Mouse (Mus musculus): ENCODE measurements around the gene Zfp146.
"Not testable (repeated sequence)": the region's sequence is repeated elsewhere in the genome, so short reads cannot be mapped to it uniquely, and the experiment has no call there.

Zfp146 gene

DNA sequence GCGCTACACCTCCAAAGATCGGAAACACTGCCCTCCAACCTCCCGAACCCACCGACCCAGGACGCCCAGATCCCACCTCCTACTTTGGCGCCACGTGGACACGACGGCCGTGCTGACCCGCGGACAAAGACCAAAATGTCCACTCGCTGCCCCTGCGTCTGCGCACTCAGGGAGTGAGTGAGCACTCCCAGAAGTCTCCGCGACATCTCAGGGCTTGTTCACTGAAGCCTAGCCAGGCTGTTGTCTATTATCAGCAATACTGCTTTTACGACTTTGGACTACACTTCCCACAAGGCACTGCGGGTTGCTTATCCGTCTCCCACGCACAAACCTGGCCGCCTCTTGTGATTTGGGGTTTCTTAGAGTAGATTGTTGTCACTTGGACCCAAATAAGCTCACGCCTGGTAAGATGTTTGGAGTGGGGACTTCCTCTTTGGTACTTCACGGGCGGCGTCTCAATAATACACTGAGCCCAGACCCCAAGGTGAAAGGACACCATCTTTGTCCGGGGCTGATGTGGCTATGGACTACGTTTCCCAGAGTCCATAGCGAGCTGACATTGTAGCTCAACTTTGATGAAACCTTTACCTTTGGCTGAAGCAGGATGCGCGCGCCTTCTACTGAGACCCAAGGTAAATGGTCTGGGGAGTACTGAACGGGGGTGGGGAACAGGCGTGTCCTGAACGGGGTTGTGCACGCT, at the start of gene Zfp146:
Gene Zfp146, minus strand, starts transcription at position 168 of the 700 bp plus-strand sequence.
- DNase-seq, result peak; percentile 97

DNA sequence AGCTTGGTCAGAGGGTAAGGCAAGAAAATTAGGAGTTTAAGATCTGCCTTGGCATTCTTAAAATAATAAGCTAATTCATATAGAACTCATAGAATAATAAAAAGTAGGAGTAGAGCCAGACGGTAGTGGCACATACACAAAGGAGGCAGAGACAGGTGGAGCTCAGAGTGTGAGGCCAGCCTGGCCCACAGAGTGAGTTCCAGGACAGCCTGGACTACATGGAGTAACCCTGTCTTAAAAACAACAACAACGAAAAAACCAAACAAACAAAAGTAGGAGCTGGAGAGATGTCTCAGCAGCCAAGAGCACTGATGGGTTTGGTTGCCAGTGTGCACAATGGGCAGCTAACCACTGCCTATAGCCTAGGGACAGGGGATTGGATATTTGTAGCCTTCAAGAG, 47.7 kb upstream of the Zfp146 start:
- DNase-seq, result no peak

DNA sequence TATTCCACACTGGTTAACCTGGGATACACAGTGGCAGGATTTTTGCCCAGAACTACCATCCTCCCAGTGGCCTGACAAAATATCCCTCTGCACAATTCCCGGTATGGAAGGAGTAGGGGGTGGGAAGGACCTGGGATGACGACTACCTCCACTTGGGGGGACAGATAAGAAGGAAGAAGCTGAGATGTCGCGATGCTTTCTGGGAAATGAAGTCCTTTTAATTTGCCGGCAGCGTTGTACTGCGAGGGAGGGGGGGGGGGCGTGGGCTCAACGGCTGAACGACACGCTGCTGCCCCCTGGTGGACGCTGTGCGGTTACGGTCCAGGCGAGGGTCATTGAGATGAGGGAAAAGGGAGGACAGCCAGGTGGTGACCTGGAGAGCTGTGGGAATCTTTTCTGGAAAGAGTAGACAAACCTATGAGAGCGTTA, 47.2 kb upstream of the Zfp146 start:
- DNase-seq, result peak; percentile 92

DNA sequence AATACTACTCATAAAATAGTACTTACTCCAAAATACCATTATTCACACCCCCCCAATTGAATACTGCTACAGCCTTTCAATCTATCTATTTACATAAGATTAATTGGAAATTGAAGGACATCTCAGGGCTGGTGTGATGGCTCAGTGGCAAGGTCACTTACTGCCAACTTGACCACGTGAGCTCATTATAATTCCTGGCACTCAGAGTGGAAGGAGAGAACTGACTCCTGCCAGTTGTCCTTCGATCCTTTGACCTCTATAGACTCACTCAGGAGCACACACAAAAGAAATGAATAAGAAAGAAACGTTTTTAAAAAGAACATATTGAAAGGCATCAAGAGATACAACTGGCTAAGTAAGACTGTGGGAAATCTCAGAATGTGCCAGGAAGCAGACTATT, 46.3 kb upstream of the Zfp146 start:
- DNase-seq, result no peak

DNA sequence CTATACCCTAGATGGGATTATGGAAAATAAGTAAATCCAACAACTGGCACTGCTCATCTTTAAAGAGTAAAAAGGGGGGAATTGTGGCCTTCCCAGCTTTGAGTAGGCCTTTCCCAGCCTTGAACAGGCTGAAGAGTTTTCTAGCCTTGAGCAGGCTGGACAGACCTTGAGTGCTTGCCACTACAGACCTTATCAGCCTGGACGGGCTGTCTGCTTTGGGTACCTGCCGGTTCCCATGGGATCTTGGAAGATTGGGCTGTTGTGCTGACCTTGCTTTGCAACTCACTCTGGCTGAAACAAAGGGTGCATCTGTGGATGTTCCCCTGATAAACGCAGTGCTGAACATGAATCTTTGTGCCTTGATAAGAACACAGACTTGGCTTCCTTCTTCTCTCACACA, 44.3 kb upstream of the Zfp146 start:
- DNase-seq, result no peak

DNA sequence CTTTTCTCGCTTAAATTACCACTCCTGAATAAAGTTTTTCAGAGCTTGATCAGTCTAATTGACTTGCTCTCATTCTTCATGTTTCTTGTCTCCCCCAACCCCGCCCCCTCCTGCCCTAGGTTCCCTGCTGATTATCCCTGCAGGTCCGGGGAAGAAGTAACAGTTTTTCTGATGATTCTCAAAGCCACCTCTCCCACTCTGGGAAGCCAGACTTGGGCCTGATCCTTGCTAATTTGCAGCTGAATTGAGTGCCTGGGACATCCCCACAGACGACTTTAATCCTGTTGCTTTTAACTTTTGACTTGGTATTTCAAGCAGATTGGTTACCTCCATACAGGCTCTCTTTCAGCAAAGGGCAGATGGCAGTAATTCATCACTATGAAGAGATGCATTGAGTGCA, 41.5 kb upstream of the Zfp146 start:
- DNase-seq, result no peak

DNA sequence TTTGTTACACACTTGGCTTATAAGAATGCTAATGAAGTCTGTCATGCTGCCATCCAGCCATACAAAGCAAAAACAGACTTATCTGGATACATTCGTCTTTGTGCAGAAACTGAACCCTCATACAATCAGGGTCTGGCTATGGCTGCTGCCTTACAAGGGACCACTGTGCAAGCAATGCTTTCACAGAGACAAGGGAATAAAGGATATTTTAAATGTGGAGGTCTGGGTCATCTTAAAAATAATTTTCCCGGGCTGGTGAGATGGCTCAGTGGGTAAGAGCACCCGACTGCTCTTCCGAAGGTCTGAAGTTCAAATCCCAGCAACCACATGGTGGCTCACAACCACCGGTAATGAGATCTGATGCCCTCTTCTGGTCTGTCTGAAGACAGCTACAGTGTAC, 36.8 kb upstream of the Zfp146 start:
- not testable (repeated sequence) for DNase-seq

DNA sequence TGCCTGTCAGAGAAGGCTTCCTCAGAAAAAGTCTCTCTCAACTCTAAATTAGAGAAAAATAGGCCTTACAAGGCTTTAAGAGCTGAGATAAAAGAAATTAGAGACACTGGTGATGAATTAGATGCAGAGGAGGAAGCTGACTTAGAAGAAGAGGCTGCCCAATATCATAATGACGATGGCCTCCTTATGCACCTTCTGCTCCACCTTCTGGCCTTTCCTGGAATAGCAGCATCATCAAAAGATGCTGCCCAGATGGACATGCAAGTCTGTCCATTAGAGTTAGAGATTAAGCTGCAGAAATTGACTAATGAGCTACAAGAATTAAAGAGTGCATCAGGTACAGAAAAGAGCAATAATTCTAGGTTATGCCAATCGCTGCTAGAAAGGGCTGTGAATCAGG, 35.8 kb upstream of the Zfp146 start:
- DNase-seq, result peak; percentile 74

DNA sequence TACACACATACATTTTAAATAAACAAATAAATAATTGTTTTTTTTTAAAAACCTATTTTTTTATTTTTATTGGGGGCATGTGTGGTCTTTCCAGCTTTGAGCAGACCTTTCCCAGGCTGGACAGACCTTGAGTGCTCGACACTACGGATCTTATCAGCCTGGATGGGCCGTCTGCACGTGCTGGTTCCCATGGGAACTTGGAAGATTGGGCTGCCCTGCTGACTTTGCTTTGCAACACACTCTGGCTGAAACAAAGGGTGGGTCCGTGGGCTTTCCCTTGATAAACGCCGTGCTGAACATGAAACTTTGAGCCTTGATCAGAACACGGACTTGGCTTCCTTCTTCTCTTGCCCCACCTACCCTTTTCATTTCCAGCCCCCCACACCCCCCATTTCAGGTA, 34.8 kb upstream of the Zfp146 start:
- no peak for DNase-seq

DNA sequence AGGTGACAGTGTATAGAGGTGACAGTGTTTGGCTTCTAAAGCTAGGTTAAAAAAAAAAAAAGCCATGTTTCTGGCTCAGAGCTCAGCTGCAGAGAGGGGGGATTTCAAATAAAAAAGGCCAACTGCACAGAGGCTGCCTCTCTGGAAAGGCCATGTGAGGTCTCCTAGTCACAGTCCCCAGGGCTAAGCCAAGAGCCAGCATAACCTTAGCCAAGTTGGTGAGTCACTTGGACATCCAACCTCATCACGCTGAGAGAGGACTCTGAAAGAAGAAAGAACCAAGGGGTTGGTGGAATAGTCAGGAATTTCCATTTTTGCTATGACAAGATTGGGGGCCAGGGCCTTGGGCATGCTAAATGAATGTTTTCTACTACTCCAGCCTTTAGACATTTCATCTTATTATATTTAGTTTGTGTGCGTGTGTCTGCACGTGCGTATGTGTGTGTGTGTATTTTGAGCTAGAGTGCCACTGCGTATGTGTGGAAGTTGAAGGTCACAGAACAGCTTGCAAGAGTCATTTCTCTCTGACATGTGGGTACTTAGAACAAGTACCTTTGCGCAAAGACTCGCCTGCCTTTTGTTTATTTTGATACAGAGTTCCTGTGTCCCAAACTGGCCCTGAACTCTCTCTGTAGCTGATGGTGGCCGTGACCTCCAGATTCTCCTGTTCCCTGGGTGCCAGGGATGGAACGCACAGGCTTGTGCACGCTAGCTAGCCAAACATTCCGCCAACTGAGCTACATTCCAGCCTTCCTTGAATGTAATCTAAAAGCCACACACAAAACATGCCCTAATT, 33.5 kb upstream of the Zfp146 start:
- DNase-seq, result no peak

DNA sequence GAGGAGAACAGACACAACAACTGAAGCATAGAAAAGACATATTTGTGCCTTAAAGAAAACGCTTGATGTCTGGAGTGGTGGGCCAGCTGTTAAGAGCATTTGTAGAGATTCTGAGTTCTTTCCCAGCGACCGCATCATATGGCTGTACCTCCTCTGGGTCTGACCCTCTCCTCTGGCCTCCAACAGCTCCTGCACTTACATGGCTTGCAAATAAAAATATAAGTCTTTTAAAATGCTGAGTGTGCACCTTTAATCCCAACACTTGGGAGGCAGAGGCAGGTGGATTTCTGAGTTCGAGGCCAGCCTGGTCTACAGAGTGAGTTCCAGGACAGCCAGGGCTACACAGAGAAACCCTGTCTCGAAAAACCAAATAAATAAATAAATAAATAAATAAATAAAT, 31.1 kb upstream of the Zfp146 start:
- DNase-seq, result not testable (repeated sequence)

DNA sequence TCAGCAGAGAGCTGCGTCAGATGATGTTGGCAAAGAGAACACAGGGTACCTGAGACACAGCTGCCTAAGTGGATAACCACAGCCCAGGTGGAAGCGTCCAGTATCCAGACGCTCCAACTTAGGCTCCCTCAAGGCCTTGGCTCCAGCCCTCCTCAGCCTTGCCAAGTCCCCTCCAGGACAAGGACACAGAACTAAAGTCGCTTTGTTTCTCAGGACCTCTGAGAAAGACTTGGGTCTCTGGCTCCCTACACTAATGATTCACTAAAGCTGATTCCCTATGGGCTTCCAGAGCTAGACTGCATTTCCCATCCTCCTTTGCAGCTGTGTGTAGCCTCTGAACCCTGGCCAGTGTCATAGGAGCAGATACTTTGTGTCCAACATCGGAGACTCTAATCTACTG, 30.6 kb upstream of the Zfp146 start:
- DNase-seq, result no peak

DNA sequence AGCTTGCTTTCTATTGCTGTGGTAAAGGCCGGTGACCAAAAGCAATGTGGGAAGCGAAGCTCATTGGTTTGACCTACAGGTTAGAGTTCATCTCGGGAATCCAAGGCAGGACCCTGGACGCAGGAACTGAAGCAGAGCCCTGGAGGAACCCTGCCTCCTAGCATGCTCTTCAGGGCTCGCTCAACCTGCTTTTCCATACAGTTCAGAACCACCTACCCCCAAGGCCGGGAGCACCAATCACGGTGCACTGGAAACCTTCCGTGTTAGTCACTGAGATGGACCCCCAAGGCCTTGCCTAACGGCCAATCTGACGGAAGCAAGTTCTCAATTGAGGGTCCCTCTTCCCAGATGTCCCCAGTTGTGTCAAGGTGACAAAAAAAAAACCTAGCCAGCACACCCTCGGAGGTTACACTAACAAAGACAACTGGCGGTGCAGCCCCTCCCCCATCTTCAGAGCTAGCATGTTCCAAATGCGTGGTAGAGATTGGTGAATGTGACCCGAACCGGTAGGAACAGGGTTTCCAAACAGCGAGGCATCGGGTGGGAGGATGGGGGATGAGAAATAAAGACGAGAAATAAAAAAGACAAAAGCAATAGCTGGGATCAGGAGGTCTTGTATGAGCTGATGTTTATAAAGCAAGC, 30.1 kb upstream of the Zfp146 start:
- DNase-seq, result no peak

DNA sequence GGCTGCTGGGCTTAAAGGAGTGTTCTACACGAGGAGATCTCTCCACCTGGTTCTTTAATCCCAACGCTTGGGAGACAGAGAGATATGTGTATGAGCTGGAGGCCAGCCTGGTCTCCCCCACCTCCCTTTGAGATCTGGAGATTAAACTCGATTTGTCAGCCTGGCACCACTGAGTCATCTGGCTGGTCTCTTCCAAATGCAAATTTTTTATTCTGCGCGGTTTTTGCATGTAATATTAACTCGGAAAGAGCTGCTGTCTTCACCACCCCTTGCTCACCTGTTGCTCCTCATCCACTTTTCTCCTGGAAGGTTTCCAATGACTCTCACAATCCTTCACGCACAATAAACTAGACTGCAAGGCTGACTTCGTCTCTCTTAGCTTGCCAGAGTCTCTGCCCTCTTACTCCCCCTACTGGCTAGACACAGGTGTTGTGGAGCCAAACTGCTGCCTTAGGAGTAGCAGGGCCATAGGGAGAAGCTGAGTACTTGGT, 29.0 kb upstream of the Zfp146 start, which contains the start of gene Capns1:
Gene Capns1, minus strand, starts transcription at position 331 of the 491 bp plus-strand sequence.
- peak; percentile 89 for DNase-seq

DNA sequence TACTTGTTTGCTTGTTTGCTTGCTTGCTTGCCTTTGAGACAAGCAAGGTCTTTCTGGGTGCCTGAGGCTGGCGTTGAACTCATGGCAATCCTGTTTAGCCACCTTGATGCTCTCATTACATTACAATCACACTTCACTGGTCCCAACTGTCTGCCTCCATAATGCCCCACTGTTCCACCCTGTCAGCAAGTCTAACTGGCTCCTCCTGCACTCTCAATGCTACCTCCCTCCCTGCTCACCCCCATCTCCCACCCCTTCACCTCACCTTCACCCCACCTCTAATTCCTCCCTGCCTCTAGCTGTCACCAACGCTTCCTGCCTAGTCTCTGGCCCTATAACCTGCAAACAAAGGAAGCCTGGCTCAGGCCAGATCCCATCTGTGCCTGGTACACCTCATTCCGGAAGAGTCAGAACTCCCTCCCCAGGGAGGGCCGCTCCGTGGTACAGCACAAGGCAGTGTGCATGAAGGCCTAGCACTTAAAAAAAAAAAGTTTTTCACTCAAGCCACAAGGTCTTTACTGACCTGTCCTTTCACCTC, 28.1 kb upstream of the Zfp146 start:
- no peak for DNase-seq

DNA sequence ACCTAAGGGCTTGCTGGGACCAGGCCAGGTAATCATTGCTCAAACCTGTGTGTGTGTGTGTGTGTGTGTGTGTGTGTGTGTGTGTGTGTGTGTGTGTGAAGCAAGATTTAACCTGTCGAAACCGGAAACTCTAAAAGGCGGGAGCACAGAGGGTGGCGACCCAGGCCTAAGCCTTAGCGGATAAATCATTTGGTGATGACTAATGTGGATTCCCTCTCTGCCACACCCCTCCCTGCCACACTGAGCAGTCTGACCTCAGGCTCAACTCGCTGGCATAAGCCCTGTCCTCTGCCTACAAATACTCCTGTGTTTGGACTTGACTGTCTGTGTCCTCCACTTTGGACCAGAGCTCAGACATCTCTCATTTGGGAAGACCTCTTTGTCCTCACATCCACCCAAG, 26.6 kb upstream of the Zfp146 start:
- DNase-seq, result no peak

DNA sequence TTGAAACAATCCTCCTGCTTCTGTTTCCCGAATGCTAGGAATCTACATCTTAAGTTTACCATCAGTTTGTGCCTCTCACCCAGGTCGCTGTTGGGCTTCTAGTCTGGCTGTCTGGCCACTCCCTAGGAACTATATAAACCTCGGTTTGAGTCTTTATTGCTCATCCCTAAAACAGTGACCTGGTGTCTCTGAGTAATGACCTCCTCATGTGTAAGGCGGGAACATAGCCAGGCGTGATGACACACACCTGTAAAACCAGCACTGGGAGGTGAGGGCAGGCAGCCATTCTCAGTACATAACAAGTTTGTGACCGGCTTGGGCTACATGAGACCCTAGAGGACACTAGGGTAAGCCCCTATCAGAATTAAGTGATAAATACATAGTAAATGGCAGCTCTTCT, 25.9 kb upstream of the Zfp146 start:
- no peak for DNase-seq

DNA sequence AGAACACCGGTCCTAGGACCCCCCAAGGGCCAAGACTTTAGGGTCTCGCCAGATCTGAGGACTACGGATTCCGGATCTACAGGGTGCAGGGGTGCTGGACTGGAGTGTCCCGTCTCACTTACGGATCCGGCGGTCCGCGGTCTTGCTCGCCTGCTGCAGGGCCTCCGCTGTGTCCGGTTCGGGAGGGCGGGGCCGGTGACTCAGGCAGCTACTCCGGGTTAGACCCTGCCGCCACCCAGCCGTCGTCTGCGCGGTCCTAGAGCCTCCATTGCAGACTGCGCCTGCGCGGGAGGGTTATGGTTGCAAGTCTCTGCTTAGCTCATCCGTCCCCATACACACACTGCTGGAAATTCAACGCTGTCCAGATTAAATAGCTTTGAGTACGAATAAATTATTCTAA, 25.3 kb upstream of the Zfp146 start:
- DNase-seq, result peak; percentile 97

DNA sequence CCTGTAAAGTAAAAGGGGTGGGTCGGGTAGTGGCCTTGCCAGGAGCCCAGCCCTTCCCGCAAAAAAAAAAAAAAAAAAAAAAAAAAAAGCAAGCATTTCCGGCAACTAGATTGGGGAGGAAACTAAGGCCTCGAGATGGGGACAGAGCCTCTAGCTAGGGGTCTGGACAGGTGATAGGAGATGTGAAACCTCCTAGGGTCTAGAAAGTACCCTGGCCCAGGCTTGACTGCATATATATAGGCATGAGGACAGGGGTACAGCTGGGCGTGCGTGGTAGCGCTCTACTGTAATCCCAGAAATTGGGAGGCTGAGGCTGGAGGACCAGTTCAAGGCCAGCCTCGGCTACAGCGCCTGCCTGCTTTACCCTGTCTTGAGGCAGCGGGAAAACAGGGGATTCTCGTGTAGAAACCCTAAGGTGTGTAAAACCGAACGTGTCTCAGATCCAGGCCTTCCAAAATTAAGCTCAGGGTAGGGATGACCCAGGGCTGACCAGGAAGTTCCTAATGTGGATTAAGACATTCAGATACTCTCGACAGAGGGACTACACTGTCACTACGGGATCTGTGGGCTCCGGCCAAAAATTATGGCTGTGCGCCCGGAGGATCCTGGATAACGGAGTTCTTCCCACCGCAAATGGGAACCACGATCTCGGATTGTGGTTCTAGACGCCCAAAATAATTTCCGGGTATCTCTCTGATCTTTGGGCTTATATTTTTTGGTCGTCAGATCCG, 24.7 kb upstream of the Zfp146 start:
- DNase-seq, result peak; percentile 39

DNA sequence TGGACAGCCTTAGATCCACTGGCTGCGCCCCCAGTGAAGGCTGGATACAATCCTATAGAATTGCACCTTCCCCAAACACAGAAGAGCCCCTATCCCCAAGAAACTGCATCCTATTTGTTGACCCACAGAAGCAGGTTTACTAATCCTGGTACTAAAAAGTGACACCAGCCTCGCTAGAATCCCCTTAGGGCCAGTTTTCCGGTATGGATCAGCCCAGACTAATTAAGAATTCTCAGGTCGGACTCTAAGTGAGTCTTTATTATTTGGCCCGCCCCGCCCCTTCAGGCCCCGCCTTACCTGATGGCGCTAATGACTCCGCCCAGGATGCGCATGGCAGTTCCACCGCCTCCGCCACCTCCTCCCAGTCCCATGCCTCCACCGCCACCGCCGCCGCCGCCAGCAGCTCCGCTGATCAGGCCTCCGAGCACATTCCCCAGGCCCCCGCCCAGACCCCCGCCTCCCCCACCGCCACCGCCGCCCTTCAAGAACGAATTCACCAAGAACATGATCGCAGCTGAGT, 24.1 kb upstream of the Zfp146 start:
- peak; percentile 86 for DNase-seq

DNA sequence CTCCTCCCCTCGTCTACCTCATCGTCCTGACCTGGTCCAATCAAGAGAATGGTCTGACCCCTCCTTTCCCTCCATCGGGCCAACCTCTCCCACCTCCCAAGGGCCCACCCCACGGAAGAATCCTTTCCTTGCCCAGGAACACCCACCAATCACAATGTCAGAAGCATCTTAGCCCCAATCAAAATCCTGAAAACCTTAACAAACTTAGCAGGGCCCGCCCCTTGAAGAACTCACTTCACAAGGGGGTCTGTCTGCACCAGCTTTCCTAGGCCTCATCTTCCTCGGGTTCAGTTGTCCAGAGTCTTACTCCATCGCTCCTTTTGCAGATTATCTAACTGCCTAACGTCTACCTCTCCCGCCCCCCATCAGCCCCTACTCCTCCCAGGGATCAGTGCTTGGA, 23.5 kb upstream of the Zfp146 start:
- DNase-seq, result peak; percentile 40

DNA sequence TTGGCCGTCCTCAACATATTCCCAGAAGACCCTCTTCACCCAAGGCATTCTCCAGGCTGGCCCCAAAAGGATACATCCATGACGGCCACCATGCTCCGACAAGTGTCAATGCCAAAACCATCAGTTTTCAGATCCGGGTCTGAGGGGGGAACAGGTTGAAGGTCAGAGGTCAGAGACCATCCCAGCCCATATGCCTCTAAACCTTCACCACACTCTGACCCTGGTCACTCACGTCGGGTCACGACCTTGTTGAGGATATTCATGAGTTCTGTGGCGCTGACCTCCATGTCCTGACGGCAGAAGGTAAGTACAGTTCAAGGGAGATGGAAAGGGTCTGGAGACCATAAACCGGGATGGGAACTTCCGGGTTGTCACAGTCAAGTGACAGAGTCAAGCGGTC, 22.5 kb upstream of the Zfp146 start:
- DNase-seq, result no peak

DNA sequence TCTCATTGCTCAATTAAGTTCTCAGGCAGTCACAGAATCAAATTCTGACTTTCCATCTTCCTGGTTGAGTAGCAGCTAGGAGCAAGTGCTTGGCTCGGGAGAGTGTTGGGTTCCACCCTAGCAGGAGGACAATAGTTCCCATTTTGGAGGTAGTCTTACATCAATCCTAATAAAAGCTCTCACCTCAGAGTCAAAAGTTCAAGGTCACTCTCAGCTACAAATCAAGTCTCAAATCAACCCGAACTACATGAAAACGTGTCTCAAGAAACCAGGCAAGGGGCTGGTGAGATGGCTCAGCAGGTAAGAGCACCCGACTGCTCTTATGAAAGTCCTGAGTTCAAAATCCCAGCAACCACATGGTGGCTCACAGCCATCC, 19.6 kb upstream of the Zfp146 start:
- DNase-seq, result no peak

Data from embryo, embryonic 11 days (tissue).